Mouse (Mus musculus) midbrain, embryonic 14.5 days (tissue): Measurements from ENCODE around the gene Ndufs6. TPM values are rescaled to one million over a fixed set of nuclear protein-coding genes. Genes with fewer than 3 reads are reported as not detected.
A peak's percentile ranks its signal among the peaks of the same experiment; 100 is the strongest.

Experiments used
- ATAC-seq: fragments of 200-750 bp; cut with Nextera tagmentation; 2 replicates; pipeline ENCODE4 v1.8.0; 2017; ENCODE audit warnings: moderate number of reproducible peaks, moderate library complexity; ENCODE audit not compliant: low FRiP score, low TSS enrichment
- DNase-seq: peaks from one replicate; pipeline ENCODE4 v3.0.0-alpha.2; 2015
- H3K27ac ChIP-seq: fragments of 300-500 bp; sonication (generic); replicated peaks from 2 replicates; pipeline ENCODE4 v1.5.1; 2014; ENCODE audit warnings: mild to moderate bottlenecking, low read depth, low read length, moderate library complexity
- H3K27me3 ChIP-seq: fragments of 300-500 bp; sonication (generic); 2 replicates; pipeline ENCODE4 v1.6.1; 2014; ENCODE audit warnings: low read length, control low read depth, mixed read lengths; ENCODE audit not compliant: control insufficient read depth, insufficient read depth
- H3K36me3 ChIP-seq: fragments of 300-500 bp; sonication (generic); 2 replicates; pipeline ENCODE4 v1.6.1; 2014; ENCODE audit warnings: low read length, control low read depth; ENCODE audit not compliant: control insufficient read depth, insufficient read depth
- H3K4me1 ChIP-seq: fragments of 300-500 bp; sonication (generic); 2 replicates; pipeline ENCODE4 v1.6.1; 2014; ENCODE audit warnings: mild to moderate bottlenecking, antibody characterized with exemption, low read length, control low read depth; ENCODE audit not compliant: control insufficient read depth, insufficient read depth
- H3K4me2 ChIP-seq: fragments of 300-500 bp; sonication (generic); 2 replicates; pipeline ENCODE4 v1.6.1; 2014; ENCODE audit warnings: mild to moderate bottlenecking, low read length, moderate library complexity
- H3K4me3 ChIP-seq: fragments of 300-500 bp; sonication (generic); replicated peaks from 2 replicates; pipeline ENCODE4 v1.5.1; 2014; ENCODE audit warnings: low read depth, low read length
- H3K9ac ChIP-seq: fragments of 300-500 bp; sonication (generic); replicated peaks from 2 replicates; pipeline ENCODE4 v1.6.1; 2014; ENCODE audit warnings: mild to moderate bottlenecking, low read length, moderate library complexity
- H3K9me3 ChIP-seq: fragments of 300-500 bp; sonication (generic); 2 replicates; pipeline ENCODE4 v1.6.1; 2016; ENCODE audit warnings: low read length, control low read depth, mixed read lengths; ENCODE audit not compliant: control insufficient read depth
- WGBS: fragments of 180-500 bp; shearing (Covaris S2); extraction: QIAGEN DNeasy Blood & Tissue Kit; methylation state at CpG from one replicate; pipeline ENCODE4 v1.1.7; 2014; 5-methylcytosine and 5-hydroxymethylcytosine counted together
- polyA plus RNA-seq: library from polyadenylated mRNA; unstranded; fragments of >200 nt; fragmentation: Nextera tagmentation; extraction: Ambion mirVana; gene quantifications from 2 replicates; pipeline ENCODE4 v1.2.1, GENCODE M21; 2014

Ndufs6 gene
- polyA plus RNA-seq, 1 experiment from 2014 or later: 355 TPM

DNA sequence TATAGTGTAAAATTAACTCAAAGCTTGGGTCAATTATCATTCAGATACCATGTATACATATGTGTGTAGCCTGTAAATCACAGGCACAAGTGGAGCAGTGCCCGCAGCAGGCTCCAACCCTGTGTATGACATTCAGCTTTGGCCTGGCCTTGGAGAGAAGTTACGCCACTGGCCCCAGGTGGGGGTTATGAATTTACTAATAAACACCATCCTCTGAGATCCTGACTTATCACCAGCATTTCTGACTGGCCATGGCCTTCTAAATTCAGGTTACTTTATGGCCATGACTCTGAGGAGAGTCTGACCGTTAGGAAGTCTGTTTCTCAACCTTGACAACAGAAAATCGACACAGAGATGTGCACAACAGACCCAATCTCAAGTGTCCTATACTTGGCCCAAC, 4.9 kb downstream of the Ndufs6 start:
- no peak for DNase-seq
- peaks cover 9% of the 10 kb centered on the region for H3K4me1 ChIP-seq
- no peak overlapping the region for H3K4me3 ChIP-seq
- ATAC-seq: no peak
- no peak overlapping the region for H3K27ac ChIP-seq
- H3K36me3 ChIP-seq: peaks cover 61% of the 10 kb centered on the region
- H3K27me3 ChIP-seq: no peaks in the 10 kb centered on the region
- 98% methylated on average over 4 of the region's 4 CpGs for WGBS
- no peak overlapping the region for H3K4me2 ChIP-seq
- no peak overlapping the region for H3K9ac ChIP-seq
- H3K9me3 ChIP-seq: no peaks in the 10 kb centered on the region

DNA sequence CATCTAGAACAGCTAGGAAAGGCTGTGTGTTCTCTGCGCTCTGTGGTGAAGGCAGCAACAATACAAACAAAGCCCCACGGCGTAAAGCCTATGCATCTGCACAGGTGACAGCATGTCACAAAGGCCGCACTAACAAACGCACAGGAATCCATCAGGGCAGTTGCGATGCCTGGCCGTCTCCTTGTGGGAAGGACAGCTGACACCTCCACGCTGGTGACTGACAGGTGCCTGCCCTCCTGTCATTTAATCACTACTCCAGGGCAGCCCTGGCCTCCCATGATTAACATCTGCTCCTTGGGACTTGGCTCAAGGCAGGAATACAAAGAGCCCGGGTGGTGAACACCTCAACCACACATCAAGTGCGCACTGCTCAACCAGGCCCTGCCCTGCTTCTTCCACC, 5.7 kb downstream of the Ndufs6 start:
- Histone ChIP-seq H3K27ac (no peak overlapping the region), H3K4me2 (no peak overlapping the region), H3K4me1 (peaks cover 5% of the 10 kb centered on the region), H3K27me3 (no peaks in the 10 kb centered on the region), H3K36me3 (peaks cover 68% of the 10 kb centered on the region), H3K9me3 (no peaks in the 10 kb centered on the region), H3K4me3 (no peak overlapping the region), H3K9ac (no peak overlapping the region)
- no peak for ATAC-seq
- 87% methylated on average over 10 of the region's 10 CpGs for WGBS
- DNase-seq: no peak

- no peak overlapping the region for H3K4me2 ChIP-seq
- 94% methylated on average over 4 of the region's 4 CpGs for WGBS
Measured at GRCm38 (mm10) chr13:73320048-73320447, 8.3 kb downstream of the Ndufs6 start.

GRCm38 (mm10) chr13:73310183-73310929, 18.0 kb downstream of the Ndufs6 start:
- H3K27me3 ChIP-seq: peaks cover 3% of the 10 kb centered on the region; the same call in 1 of the 2 replicates
- H3K9me3 ChIP-seq: no peaks in the 10 kb centered on the region
- no peaks in the 10 kb centered on the region for H3K36me3 ChIP-seq
- H3K9ac ChIP-seq: no peak overlapping the region
- no peak overlapping the region for H3K27ac ChIP-seq
- DNase-seq (peak; percentile 75), ATAC-seq (peak; percentile 57)
- 21% methylated on average over 8 of the region's 8 CpGs for WGBS
- no peak overlapping the region for H3K4me3 ChIP-seq
- H3K4me2 ChIP-seq: no peak overlapping the region
- H3K4me1 ChIP-seq: peaks cover 15% of the 10 kb centered on the region

More at GRCm38 (mm10) chr13:73320048-73320447, 8.3 kb downstream of the Ndufs6 start:
- no peak overlapping the region for H3K4me3 ChIP-seq
- H3K4me1 ChIP-seq: no peaks in the 10 kb centered on the region
- DNase-seq (no peak), ATAC-seq (no peak)
- H3K9me3 ChIP-seq: no peaks in the 10 kb centered on the region
- H3K9ac ChIP-seq: no peak overlapping the region
- H3K27me3 ChIP-seq: no peaks in the 10 kb centered on the region
- peaks cover 67% of the 10 kb centered on the region for H3K36me3 ChIP-seq
- no peak overlapping the region for H3K27ac ChIP-seq

GRCm38 (mm10) chr13:73306430-73306829, 21.9 kb downstream of the Ndufs6 start:
- H3K4me3 ChIP-seq: no peak overlapping the region
- H3K4me1 ChIP-seq: peaks cover 16% of the 10 kb centered on the region
- ATAC-seq (no peak), DNase-seq (peak; percentile 34)
- no peak overlapping the region for H3K4me2 ChIP-seq
- H3K27ac ChIP-seq: no peak overlapping the region
- WGBS: 27% methylated on average over 4 of the region's 4 CpGs
- no peak overlapping the region for H3K9ac ChIP-seq
- no peaks in the 10 kb centered on the region for H3K9me3 ChIP-seq
- H3K36me3 ChIP-seq: no peaks in the 10 kb centered on the region
- H3K27me3 ChIP-seq: peaks cover 3% of the 10 kb centered on the region; the same call in 1 of the 2 replicates

- ATAC-seq (no peak), DNase-seq (no peak)
Measured at GRCm38 (mm10) chr13:73306085-73306410, 22.3 kb downstream of the Ndufs6 start.

DNA sequence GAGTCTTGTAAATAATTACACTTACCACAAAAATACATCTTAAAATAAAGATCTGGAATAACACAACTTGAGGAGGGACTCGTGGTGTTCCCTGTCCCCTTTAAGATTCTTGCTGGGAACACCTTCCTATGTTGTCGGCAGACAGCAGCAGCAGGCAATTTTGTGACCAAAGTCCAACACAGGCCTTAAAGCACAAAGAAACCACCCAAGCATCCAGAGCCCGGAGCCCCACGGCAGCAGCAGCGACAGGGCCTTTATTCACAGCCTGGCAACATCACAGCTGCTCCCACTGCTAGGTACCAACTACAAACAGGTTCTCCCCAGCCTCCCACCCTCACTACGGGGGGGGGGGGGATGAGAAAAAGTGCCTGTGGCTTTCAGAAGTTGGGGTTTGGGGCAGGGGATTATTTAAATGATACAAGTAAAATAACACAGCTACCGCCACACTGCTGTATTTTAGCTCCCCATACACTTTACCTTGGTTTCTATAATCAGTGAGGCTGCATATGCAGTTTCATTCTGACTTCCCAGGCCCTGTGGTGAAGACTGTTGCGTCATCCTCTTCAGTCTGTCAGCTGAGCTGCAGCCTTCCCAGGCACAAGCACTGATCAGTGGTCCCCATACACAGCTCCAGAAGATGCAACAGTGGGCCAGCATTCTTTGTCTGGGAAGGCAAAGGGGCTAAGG, 22.8 kb downstream of the Ndufs6 start:
- Histone ChIP-seq H3K27me3 (peaks cover 3% of the 10 kb centered on the region; the same call in 1 of the 2 replicates), H3K4me1 (peaks cover 16% of the 10 kb centered on the region), H3K9ac (no peak overlapping the region), H3K9me3 (no peaks in the 10 kb centered on the region), H3K4me3 (no peak overlapping the region), H3K36me3 (no peaks in the 10 kb centered on the region), H3K4me2 (no peak overlapping the region), H3K27ac (no peak overlapping the region)
- peak; percentile 55 for DNase-seq
- no peak for ATAC-seq
- WGBS: 10% methylated on average over 8 of the region's 8 CpGs

More at GRCm38 (mm10) chr13:73306085-73306410, 22.3 kb downstream of the Ndufs6 start:
- no peaks in the 10 kb centered on the region for H3K9me3 ChIP-seq
- peaks cover 3% of the 10 kb centered on the region; the same call in 1 of the 2 replicates for H3K27me3 ChIP-seq
- peaks cover 16% of the 10 kb centered on the region for H3K4me1 ChIP-seq
- H3K4me2 ChIP-seq: no peak overlapping the region
- no peak overlapping the region for H3K9ac ChIP-seq
- no peak overlapping the region for H3K27ac ChIP-seq
- WGBS: 18% methylated on average over 4 of the region's 4 CpGs
- no peak overlapping the region for H3K4me3 ChIP-seq
- no peaks in the 10 kb centered on the region for H3K36me3 ChIP-seq

DNA sequence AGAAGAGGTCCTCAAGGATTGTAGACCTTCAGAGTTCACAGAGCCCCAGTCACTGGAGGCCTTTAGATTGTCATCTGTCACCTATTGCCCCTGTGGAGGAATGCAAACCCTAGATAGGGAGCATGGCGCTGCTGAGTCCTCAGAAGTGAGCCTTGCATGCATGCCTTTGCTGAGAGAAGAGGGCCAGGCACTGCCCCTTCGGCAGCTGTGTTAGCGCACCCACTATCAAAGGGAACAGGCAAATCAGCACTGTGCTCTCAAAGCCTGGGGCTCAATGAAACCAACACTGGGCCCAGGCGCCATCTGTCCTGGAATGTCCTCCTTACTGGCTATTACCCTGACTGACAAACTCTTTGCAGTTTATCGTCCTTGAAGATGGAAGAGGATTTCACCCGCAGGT, 23.6 kb downstream of the Ndufs6 start:
- no peak for ATAC-seq
- Histone ChIP-seq H3K4me2 (no peak overlapping the region), H3K4me1 (peaks cover 9% of the 10 kb centered on the region), H3K4me3 (no peak overlapping the region), H3K36me3 (no peaks in the 10 kb centered on the region), H3K9ac (no peak overlapping the region), H3K9me3 (no peaks in the 10 kb centered on the region), H3K27me3 (peaks cover 3% of the 10 kb centered on the region; the same call in 1 of the 2 replicates), H3K27ac (no peak overlapping the region)
- DNase-seq: no peak
- 49% methylated on average over 6 of the region's 6 CpGs for WGBS

- Histone ChIP-seq H3K9me3 (no peaks in the 10 kb centered on the region), H3K27me3 (no peaks in the 10 kb centered on the region), H3K4me1 (no peaks in the 10 kb centered on the region), H3K4me3 (no peak overlapping the region), H3K4me2 (no peak overlapping the region), H3K27ac (no peak overlapping the region), H3K36me3 (no peaks in the 10 kb centered on the region), H3K9ac (no peak overlapping the region)
- DNase-seq (no peak), ATAC-seq (no peak)
- WGBS: 89% methylated on average over 5 of the region's 5 CpGs
Measured at GRCm38 (mm10) chr13:73299322-73299721, 29.0 kb downstream of the Ndufs6 start.
